Mouse (Mus musculus): ENCODE results near the gene Aspg. TPM values are rescaled to one million over a fixed set of nuclear protein-coding genes. Genes with fewer than 3 reads are reported as not detected.

The Aspg gene
- polyA plus RNA-seq, 1 experiment from 2014 or later, result 3.7 TPM

DNA sequence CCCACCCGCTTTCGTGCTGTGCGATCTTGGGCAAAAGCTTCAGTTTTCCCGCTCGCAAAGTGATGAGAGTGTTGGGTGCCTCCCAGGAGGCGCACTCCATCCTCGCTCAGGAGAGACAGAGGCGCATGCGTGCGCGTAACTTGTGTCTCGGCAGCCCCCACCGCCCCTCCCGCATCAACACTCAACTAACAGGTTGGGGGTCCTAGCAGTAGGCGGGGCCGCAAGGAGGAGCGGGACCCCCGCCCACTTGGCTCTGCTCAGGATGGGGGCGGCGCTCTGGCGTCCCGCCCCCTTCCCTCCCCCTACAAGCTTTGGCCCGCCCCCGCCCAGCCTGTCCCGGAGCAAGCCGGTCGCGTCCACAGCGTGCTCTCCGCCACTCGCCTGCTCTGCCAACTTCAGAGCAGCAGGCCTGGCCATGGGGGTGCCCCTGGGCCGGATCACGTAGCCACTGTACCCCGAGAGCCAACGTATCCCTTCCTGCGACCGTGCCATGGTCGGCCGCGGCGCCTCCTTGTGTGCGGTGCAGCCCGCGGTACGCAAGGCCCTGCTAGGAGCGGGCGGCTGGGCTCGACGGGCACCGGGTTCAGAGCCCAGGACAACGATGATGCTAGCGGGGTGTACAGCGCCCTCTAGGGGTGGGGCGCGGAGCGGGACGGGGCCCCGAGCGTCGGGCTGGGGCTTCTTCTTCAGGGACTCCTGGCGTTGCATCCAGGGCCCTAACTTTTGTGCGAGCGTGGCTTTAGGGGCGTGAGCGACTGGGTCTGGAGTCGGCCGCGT, 39.6 kb downstream of the Aspg start, which contains the start of gene Kif26a:
Gene Kif26a (plus strand): TSS at position 334 of the 777 bp plus-strand sequence.
- Histone ChIP-seq H3K4me1 (ENCODE audit: insufficient read depth, low read length) (peaks cover 52% of the 10 kb centered on the region), H3K27ac (ENCODE audit: low read length) (peak within 1 kb of the TSS; percentile 58), H3K36me3 (ENCODE audit: insufficient read depth, low read length) (no peaks in the 10 kb centered on the region), H3K9ac (replicated peaks; ENCODE audit: low read length) (peak within 1 kb of the TSS; percentile 73), H3K9me3 (ENCODE audit: low read length) (no peaks in the 10 kb centered on the region), H3K4me2 (replicated peaks; ENCODE audit: low read depth, low read length) (peak within 1 kb of the TSS; percentile 87), H3K4me3 (ENCODE audit: low read length) (peak within 1 kb of the TSS; percentile 61), H3K27me3 (ENCODE audit: insufficient read depth, low read length) (peaks cover 57% of the 10 kb centered on the region)
- ATAC-seq (ENCODE audit: low FRiP score, low TSS enrichment), result peak; percentile 75
- 0% methylated on average over 66 of the region's 68 CpGs for WGBS

DNA sequence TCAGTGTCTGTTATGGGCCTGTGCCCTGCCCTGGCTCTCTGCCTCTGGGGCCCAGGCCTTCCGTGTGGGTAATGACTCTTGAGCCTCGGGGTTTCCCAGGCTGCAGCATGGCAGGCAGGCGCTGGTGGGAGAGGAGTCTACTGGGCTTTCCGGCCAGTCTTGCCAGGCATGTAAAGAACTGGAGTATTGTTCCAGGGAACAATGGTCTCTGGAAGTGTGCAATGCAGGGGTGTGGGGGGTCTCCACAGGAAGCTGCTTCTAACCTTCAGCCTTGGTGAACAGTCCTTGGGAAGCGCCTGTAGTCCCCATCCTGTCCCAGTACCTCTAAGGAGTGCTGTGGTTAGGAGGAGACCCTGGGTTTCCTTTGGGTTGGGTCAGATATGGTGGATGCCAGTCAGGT, 40.9 kb downstream of the Aspg start:
- peak overlapping the region; percentile 87 for H3K4me2 ChIP-seq (replicated peaks; ENCODE audit: low read depth, low read length)
- H3K4me3 ChIP-seq (ENCODE audit: low read length), result peak overlapping the region; percentile 61
- peak overlapping the region; percentile 73 for H3K9ac ChIP-seq (replicated peaks; ENCODE audit: low read length)
- WGBS, result 39% methylated on average over 5 of the region's 5 CpGs
- H3K9me3 ChIP-seq (ENCODE audit: low read length), result no peaks in the 10 kb centered on the region
- ATAC-seq (ENCODE audit: low FRiP score, low TSS enrichment), result no peak
- H3K4me1 ChIP-seq (ENCODE audit: insufficient read depth, low read length), result peaks cover 63% of the 10 kb centered on the region
- H3K36me3 ChIP-seq (ENCODE audit: insufficient read depth, low read length), result no peaks in the 10 kb centered on the region
- H3K27ac ChIP-seq (ENCODE audit: low read length), result 0 out of 2 replicates have a peak overlapping the region, but pooled peaks have one; percentile 58
- peaks cover 46% of the 10 kb centered on the region for H3K27me3 ChIP-seq (ENCODE audit: insufficient read depth, low read length)

DNA sequence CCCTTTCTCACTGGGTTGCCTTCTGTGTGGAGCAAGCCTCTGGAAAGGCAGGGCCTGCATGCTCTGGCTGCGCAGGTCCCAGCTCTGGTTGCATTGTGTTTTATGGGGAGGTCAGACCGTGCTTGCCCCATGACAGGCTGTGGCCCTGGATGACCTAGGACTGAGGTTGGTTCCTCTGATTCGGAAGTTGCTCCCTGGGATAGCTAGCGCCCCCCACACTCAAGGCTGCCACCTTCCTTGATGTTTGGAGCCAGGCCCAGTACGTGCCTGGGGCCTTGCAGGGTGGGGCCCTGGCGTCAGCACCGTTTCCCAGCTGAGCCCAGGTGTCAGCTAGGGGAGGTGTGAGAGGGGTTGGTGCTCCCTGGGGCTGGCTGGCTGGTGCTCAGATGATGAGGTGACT, 43.5 kb downstream of the Aspg start:
- H3K9ac ChIP-seq (replicated peaks; ENCODE audit: low read length), result no peak overlapping the region
- no peak overlapping the region for H3K4me3 ChIP-seq (ENCODE audit: low read length)
- no peaks in the 10 kb centered on the region for H3K9me3 ChIP-seq (ENCODE audit: low read length)
- H3K36me3 ChIP-seq (ENCODE audit: insufficient read depth, low read length), result no peaks in the 10 kb centered on the region
- no peak for ATAC-seq (ENCODE audit: low FRiP score, low TSS enrichment)
- 40% methylated on average over 7 of the region's 7 CpGs for WGBS
- peaks cover 20% of the 10 kb centered on the region for H3K27me3 ChIP-seq (ENCODE audit: insufficient read depth, low read length)
- H3K4me1 ChIP-seq (ENCODE audit: insufficient read depth, low read length), result peaks cover 49% of the 10 kb centered on the region
- peak overlapping the region; percentile 3; the same call in 1 of the 2 replicates for H3K4me2 ChIP-seq (replicated peaks; ENCODE audit: low read depth, low read length)
- no peak overlapping the region for H3K27ac ChIP-seq (ENCODE audit: low read length)

DNA sequence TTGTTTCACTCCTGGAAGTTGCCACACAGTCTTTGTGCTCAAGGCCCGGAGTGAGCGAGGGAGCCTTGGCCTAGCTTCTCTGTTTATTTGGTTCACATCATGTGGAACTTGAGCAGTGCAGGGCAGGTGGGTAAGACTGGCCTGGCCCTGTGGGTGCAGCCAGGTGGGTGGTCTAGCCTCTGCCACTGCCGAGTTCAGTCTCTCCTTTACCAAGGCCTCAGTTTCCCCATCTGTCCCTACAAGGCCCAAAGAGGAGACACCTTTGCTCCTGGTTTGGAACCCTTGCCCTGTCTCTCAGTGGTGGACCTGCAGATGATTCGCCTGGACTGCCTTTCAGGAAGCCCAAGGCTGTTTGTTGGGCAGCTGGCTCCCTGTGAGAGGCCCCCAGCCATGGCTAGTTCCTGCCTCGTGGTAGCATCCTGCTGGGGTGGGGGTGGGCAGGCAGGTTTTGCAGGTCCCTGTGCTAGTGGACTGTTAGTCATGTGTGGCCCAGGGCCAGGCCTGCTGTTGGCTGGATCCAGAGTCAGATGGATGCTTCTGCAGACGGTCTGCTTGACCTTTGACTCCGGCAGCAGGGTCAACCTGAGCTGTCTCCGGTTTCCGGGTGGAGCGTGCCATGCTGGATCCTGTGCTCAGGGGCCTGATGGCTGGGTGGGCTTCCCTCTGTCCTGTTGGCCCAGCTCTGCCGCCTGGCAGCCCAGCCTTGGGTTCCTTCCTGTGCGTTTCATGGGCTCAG, 44.9 kb downstream of the Aspg start:
- Histone ChIP-seq H3K27me3 (ENCODE audit: insufficient read depth, low read length) (peaks cover 15% of the 10 kb centered on the region), H3K4me3 (ENCODE audit: low read length) (no peak overlapping the region), H3K36me3 (ENCODE audit: insufficient read depth, low read length) (no peaks in the 10 kb centered on the region), H3K9me3 (ENCODE audit: low read length) (no peaks in the 10 kb centered on the region), H3K4me2 (replicated peaks; ENCODE audit: low read depth, low read length) (0 out of 2 replicates have a peak overlapping the region, but pooled peaks have one; percentile 9), H3K27ac (ENCODE audit: low read length) (peak overlapping the region; percentile 50; the same call in 1 of the 2 replicates), H3K4me1 (ENCODE audit: insufficient read depth, low read length) (peaks cover 42% of the 10 kb centered on the region), H3K9ac (replicated peaks; ENCODE audit: low read length) (no peak overlapping the region)
- peak; percentile 46; the same call in 1 of the 2 replicates for ATAC-seq (ENCODE audit: low FRiP score, low TSS enrichment)
- 32% methylated on average over 12 of the region's 12 CpGs for WGBS

DNA sequence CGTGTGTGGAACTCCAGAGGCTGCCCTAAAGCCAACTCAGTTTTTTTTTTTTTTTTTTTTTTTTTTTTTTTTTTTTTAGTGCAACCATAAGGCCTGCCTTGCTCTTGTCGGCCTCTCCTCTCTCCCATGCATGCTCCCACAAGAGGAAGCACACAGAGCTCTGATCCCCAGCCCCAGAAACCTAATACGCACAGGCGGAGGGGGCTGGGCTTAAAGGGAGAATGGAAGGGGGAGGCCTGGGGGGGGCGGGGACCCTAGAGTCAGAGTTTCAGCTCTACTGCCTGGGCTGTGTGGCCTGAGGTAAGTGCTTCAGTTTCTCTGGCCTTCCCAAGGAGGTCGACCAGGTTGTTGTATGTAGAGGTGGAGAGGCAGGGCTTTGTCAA, 45.5 kb downstream of the Aspg start:
- Histone ChIP-seq H3K27ac (ENCODE audit: low read length) (peak overlapping the region; percentile 50; the same call in 1 of the 2 replicates), H3K9ac (replicated peaks; ENCODE audit: low read length) (no peak overlapping the region), H3K9me3 (ENCODE audit: low read length) (no peaks in the 10 kb centered on the region), H3K4me1 (ENCODE audit: insufficient read depth, low read length) (peaks cover 37% of the 10 kb centered on the region), H3K4me2 (replicated peaks; ENCODE audit: low read depth, low read length) (no peak overlapping the region), H3K4me3 (ENCODE audit: low read length) (no peak overlapping the region), H3K36me3 (ENCODE audit: insufficient read depth, low read length) (no peaks in the 10 kb centered on the region), H3K27me3 (ENCODE audit: insufficient read depth, low read length) (peaks cover 15% of the 10 kb centered on the region)
- ATAC-seq (ENCODE audit: low FRiP score, low TSS enrichment), result peak; percentile 0; the same call in 1 of the 2 replicates
- 39% methylated on average over 6 of the region's 6 CpGs for WGBS

DNA sequence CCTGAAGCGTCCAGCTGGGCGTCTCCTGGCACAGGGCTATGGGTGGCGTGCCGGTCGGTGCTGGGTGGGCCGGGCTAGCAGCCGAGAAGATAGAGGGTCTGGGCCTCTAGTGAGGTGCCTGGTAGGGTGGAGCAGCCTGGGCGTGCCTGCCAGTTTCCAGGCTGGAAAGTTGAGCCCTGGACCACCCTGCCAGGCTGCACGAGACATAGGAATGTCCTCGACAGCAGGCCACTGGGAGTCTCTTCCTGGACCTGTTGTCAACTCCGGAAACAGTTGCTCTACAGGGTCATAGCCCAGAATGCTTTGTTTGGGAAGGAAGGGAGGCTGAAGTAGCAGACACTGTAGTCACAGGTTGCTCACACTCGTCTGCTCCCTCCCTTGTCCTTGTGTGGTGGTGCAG, 47.1 kb downstream of the Aspg start:
- H3K4me3 ChIP-seq (ENCODE audit: low read length), result no peak overlapping the region

DNA sequence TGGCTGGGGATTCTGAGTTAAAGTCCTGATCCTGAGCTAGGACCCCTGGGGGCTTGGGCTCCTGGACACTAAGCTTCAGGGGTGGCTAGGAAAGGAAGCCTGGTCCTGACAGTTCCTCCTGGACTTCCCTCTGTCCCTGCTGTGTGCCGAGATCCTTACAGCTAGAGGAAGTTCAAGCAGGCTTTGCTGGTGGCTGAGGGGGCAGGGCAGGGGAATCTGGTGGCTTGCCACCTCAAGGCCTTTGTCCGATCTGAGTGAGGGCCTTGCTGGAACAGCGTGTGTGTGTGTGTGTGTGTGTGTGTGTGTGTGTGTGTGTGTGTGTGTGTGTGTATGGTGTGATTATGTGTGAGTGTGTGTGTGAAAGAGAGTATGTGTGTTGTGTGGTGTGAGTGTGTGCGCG, 48.0 kb downstream of the Aspg start:
- ATAC-seq (ENCODE audit: low FRiP score, low TSS enrichment), result no peak
- H3K27ac ChIP-seq (ENCODE audit: low read length), result peak overlapping the region; percentile 77; the same call in 1 of the 2 replicates

More for the DNA sequence above, 47.1 kb downstream of the Aspg start:
- Histone ChIP-seq H3K9me3 (ENCODE audit: low read length) (no peaks in the 10 kb centered on the region), H3K27ac (ENCODE audit: low read length) (peak overlapping the region; percentile 69; the same call in 1 of the 2 replicates), H3K36me3 (ENCODE audit: insufficient read depth, low read length) (no peaks in the 10 kb centered on the region; the same call in 1 of the 2 replicates), H3K4me1 (ENCODE audit: insufficient read depth, low read length) (peaks cover 28% of the 10 kb centered on the region), H3K4me2 (replicated peaks; ENCODE audit: low read depth, low read length) (no peak overlapping the region), H3K9ac (replicated peaks; ENCODE audit: low read length) (no peak overlapping the region), H3K27me3 (ENCODE audit: insufficient read depth, low read length) (peaks cover 4% of the 10 kb centered on the region; the same call in 1 of the 2 replicates)
- no peak for ATAC-seq (ENCODE audit: low FRiP score, low TSS enrichment)
- 83% methylated on average over 12 of the region's 12 CpGs for WGBS

DNA sequence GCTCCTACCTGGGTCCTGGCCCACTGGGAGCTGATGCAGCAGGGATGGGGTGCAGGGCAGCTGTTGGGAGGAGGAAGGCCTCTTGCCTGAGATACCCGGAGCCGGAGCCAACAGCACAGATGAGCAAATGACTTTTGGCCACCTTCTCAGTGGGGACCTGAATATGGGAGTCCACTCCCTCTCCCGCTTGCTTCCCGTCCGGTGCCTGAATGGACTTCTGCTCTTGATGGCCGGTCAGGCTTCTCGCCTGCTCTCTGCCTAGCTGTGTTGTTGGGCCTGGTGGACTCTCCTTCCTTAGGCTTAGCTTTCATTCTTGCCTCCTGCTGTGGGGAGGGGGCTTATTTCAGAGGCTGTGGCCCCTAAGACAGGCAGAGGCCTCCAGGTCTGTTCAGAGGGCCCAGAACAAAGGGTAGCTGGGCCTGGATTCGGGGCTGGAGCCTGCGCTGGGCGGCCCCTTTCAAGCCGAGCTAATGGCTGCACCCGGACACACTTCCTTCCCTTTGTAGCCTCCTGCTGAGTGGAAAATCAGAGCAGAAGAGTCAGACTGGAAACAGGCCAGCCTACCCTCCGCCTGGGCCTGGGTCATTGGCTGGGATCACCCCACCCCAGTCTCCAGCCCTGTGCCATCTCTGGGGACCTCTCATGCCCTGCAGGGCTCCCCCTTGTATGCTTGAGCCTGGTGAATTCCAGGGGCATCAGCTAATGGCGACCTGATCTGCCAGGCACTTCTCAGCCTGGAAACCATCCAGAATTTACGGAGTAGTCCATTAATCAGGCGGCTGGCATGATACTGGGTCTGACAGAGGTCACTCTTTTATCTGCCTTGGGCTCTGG, 49.0 kb downstream of the Aspg start:
- peak overlapping the region; percentile 52 for H3K9ac ChIP-seq (replicated peaks; ENCODE audit: low read length)
- H3K36me3 ChIP-seq (ENCODE audit: insufficient read depth, low read length), result no peaks in the 10 kb centered on the region; the same call in 1 of the 2 replicates
- H3K4me1 ChIP-seq (ENCODE audit: insufficient read depth, low read length), result peaks cover 23% of the 10 kb centered on the region
- H3K4me2 ChIP-seq (replicated peaks; ENCODE audit: low read depth, low read length), result no peak overlapping the region
- no peaks in the 10 kb centered on the region for H3K27me3 ChIP-seq (ENCODE audit: insufficient read depth, low read length)
- ATAC-seq (ENCODE audit: low FRiP score, low TSS enrichment), result no peak
- no peaks in the 10 kb centered on the region for H3K9me3 ChIP-seq (ENCODE audit: low read length)
- 57% methylated on average over 16 of the region's 16 CpGs for WGBS
- H3K4me3 ChIP-seq (ENCODE audit: low read length), result no peak overlapping the region
- peak overlapping the region; percentile 77 for H3K27ac ChIP-seq (ENCODE audit: low read length)

More for the DNA sequence above, 48.0 kb downstream of the Aspg start:
- Histone ChIP-seq H3K4me1 (ENCODE audit: insufficient read depth, low read length) (peaks cover 30% of the 10 kb centered on the region), H3K27me3 (ENCODE audit: insufficient read depth, low read length) (no peaks in the 10 kb centered on the region), H3K9ac (replicated peaks; ENCODE audit: low read length) (no peak overlapping the region), H3K4me2 (replicated peaks; ENCODE audit: low read depth, low read length) (no peak overlapping the region), H3K4me3 (ENCODE audit: low read length) (no peak overlapping the region), H3K36me3 (ENCODE audit: insufficient read depth, low read length) (no peaks in the 10 kb centered on the region; the same call in 1 of the 2 replicates), H3K9me3 (ENCODE audit: low read length) (no peaks in the 10 kb centered on the region)
- 51% methylated on average over 5 of the region's 5 CpGs for WGBS

DNA sequence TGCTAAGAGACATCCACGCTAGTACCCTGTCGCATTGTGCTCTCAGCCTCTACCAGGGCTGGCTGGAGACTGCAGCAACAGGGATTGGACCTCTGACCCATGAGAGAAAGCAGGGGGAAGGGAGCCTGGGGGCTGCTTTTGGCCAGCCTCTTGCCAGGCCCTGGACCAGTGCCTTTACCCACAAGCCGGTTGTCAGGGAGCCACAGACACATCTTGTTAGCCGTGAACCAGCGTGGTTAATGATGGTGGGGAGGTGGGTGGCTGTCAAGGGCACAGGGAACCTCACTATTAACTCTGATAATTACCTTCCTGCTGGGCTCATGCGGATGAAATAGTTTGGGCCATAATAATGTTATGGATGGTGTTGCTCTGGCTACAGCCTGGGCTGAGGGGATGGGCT, 50.3 kb downstream of the Aspg start:
- H3K4me3 ChIP-seq (ENCODE audit: low read length), result no peak overlapping the region
- no peaks in the 10 kb centered on the region; the same call in 1 of the 2 replicates for H3K36me3 ChIP-seq (ENCODE audit: insufficient read depth, low read length)
- no peak for ATAC-seq (ENCODE audit: low FRiP score, low TSS enrichment)
- H3K9me3 ChIP-seq (ENCODE audit: low read length), result no peaks in the 10 kb centered on the region
- WGBS, result 85% methylated on average over 6 of the region's 6 CpGs
- H3K27me3 ChIP-seq (ENCODE audit: insufficient read depth, low read length), result no peaks in the 10 kb centered on the region
- H3K4me2 ChIP-seq (replicated peaks; ENCODE audit: low read depth, low read length), result no peak overlapping the region
- no peak overlapping the region for H3K9ac ChIP-seq (replicated peaks; ENCODE audit: low read length)
- peaks cover 12% of the 10 kb centered on the region for H3K4me1 ChIP-seq (ENCODE audit: insufficient read depth, low read length)
- no peak overlapping the region for H3K27ac ChIP-seq (ENCODE audit: low read length)
